Mouse (Mus musculus): ENCODE results near the gene Nell1.

The Nell1 gene

DNA sequence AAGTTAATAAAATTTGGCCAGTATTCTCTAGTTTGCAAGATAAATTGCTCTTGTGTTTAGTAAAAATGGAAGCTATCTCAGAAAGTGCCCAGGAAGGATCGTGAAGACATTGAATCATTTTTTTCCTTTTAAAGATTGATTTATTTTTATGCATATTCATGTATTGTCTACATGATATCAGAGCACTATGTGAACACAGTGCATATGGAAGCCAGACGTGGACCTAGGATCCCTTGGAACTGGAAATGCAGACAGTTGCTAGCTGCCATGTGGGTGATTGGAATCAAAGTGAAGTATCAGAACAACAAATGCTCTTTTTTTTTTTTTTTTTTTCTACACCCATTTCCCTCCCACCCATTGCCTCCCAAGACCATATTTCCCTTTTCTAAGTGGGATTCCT is 79.0 kb downstream of the Nell1 start:
- DNase-seq = no peak

DNA sequence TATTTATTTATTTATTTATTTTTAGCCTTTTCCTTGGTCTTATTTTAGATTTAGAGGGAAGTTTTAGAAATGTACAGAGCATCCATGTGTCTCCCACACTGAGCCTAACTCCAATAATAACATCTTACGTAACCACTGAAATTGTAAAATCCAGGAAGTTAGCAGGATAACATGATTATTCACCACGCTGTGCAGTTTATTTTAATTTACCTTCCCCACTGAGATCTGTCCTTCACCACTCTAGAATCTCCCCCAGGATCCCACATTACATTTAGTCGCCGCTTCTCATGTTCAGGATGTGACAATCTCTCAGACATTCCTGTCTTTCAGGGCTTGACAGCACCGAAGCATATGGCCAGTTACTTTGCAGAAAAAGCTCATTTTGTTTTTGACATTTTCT is 119.8 kb downstream of the Nell1 start:
- DNase-seq = no peak

DNA sequence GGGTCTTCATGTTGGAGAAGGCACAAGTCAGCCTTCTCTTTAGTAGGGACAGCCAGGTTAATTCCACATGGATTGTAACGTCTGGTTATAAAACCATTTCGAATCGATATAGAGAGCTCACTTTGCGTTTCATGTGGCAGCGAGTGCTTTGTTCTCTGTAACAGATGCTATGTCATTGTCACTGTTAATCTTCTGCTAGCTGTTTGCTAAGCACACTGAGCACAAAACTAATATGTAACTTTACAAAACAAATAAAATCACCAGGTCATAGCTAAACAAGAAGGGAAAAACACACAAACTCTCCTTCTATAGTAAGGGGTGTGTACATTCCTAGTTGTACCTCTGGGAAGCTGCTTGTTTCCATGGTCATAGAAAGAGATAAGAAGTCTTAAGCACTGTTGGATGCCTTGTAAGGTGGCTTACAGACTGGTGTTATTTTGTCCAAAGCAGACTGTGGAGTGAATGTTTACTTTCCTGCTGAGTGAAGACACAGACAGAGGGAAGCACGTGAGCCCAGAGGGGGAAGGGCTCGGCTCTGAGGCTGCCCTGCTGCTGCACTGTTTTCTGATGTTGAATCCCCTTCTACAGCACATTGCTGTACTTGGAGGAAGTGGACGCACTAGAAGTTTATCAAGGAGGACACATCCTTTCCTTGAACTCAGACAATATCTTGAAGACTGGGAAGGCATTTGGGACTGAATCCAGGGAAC is 131.1 kb downstream of the Nell1 start:
- DNase-seq = no peak

DNA sequence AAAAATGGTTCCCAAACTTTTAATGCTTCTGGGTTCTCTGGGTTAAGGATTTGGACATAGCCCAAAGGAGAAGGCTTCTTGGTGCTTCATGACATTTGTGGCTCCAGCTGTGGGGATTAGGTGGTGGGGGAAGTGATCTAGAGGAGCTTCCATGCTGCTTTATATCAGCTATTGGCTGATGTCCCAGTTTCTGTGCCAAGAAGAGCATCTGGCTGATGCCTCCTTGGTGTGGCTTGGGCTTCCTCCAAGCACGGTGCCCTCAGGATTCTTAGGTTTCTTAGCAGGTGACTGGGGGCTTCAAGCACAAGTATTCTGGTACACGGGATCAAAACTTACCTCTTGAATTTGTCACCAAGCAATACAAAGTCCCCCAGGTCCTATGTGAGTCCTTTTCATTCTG is 132.6 kb downstream of the Nell1 start:
- no peak for DNase-seq

DNA sequence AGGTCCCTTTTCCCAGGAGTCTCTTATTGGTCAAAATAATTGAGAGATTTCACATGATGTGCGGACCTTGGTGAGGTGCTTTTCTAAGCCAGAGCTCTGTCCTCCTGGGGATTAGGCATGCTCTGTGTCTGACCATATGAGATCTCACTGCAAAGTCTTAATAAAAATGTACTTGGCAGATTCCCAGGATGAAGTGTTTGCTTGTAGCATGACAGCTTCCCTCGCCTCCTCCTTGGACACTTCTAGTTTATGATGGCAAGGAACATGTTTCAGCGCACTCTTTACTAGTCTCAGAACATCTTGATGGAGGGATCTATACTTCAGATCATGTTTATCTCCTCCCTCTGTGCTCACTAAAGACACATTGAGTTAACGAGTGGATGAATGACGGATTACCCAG is 143.7 kb downstream of the Nell1 start:
- no peak for DNase-seq

DNA sequence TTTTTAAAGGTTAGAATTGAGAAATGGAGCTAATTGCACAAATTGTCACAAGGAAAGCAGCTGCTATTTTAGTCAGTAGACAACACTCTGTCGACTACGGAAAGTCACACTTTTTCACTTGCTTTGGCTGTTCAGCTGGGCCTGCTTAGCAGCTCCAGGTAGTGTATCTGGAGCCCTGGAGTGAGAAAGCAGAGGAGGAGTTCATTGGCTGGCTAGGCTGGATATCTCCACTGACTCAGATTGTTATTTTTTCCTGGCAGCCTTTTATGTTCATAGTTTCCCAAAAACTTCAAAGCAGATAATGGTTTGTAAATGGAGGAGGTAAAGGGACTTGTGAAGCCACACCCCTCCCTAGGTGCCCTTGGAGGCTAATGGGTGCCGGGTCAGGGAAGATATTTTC is 163.0 kb downstream of the Nell1 start:
- DNase-seq = no peak

DNA sequence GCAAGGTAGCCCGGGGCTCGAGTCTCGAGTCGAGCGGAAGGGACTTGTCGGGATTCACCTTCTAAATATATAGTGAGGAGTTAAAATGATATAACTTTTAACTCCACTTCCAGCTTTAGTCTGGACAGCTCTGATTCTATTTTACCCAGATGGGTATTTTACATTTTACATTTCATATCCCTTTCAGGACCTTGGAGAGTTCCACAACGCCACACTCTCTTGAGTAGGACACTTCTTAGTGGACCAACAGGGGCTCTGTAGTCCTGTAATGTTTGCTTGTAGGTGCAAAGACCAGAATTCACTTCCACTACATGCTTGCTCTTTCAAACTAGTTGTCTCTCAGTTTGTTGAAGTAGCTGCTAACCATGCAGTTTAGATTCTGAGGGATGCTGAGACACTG is 174.7 kb downstream of the Nell1 start:
- DNase-seq = no peak

DNA sequence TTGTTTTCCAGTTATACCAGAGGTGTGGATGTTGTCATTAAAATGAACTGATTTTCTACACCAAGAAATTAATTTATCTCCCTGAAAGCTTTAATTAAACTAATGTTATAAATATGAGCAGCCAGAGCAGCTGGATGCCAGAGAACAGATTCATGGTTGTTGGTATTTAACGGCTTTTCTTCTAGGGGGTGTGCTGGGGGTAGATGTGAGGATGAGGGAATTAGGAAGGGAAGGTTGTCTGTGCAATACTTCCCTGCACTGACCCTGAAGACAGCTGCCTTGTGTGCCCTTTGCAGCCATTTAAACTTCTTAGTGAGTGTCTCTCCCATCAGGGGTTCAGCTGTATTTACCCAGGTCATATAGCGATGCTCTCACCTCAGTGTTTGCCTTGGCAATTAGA is 176.2 kb downstream of the Nell1 start:
- no peak for DNase-seq

DNA sequence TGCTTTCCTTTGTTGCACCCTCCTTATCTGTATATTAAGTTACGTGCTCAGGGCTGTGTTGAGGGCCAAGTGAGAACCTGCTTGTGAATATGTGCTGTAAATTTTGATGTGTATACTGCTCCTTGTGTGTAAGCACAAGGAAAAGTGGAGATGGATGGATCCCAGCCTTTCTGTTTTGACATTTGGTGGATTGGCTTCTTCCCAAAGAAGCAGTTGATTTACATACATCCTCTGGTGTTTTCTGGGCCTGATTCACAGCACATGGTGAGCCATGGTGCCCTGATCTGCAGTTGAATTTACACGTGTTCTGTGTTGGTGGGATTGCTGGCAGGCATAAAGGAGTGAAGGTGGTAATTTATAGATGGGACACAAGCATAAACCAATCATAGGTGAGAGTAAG is 179.0 kb downstream of the Nell1 start:
- no peak for DNase-seq

DNA sequence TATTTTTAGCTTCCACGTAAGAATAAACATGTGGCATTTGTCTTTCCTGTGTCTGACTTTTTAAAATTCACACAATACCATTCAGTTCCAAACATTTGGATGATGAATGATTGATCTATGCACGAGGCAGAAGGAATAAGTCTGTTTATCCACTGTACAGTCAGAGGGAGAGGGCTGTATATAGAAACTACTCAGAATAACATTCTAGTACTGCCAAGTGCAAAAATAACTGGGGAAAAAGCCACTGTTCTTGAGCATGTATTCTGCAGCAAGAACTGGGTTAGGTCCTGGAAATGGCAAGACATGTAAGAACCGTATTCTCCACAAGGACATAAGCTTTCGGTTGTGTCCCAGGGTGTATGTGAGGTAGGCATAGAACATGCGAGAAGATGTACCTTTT is 187.9 kb downstream of the Nell1 start:
- no peak for DNase-seq

DNA sequence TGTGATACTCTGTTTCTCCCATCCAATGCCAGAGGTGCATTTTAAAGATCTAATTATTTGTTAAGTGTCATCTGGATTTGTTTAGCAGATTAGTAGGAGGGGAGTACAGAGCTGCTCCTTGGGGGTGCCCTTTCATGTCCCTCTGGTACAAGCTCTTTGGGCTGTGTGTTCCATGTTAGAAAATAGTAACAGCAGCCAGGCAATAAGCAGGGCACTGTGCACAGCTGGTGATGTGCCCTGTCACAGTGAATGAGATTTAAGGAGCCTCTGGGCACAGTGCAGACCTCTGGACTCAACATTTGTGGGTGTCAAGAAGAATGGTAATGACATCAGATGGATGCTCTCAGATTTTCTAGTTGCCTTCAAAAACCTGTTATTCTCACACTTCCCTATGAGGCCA is 194.1 kb downstream of the Nell1 start:
- DNase-seq = no peak

DNA sequence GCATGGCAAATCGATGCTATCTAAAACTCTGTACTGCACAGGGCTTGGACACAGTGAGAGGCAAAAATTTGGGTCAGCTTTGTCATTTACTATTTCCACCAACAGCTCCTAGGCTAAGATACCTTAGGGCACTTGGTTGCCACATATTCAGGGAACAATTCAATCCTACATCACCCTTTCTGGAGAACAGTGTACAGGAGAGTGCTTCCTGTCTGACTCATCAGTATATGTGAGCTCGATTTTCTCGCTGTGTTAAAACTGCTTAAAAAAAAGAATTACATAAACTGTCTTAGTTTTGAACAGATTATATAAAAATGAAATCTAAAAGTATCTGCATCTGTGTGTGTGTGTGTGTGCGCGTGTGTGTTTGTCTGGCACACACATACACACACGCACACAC is 211.6 kb downstream of the Nell1 start:
- no peak for DNase-seq

DNA sequence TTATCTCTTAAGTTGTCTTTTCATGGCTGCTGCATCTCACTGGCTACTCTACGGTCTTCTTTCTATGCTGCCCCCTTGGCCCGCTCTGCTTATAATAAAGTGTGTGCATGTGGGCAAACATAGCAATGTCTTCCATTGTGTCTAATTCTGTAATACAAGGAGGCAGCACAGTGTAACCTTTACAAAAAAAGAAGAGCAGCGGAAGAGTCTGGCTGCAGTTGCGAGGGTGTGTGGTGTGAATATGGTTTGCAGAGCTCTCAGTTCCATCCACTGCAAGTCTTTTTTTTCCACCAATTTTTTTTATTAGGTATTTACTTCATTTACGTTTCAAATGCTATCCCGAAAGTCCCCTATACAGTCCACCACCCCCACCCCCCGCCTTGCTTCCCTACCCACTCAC is 219.3 kb downstream of the Nell1 start:
- no peak for DNase-seq

DNA sequence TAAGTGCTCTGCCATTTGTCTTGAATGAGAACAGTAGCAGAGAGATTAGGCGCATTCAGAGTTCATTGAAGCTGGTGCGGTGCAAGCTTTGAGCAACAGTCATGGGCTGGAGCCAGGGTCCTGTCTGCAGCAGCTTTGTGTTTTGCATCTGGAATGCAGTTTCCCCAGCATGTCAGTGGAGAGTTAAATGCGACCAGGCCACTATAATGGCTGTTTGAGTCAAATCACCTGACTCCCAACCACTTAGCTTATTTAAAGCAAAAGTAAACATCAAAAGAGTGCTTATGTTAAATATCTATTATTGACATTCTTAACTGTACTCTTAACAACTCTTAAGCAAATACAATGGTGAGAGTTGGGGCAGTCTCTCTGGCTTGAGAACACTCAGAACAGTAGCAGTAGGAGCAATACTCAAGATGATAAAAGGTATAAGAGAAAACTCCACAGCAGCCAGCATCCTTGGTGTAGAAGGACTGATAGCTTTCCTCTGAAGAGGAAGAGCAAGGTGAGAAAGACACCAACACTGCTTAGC is 220.5 kb downstream of the Nell1 start:
- no peak for DNase-seq

DNA sequence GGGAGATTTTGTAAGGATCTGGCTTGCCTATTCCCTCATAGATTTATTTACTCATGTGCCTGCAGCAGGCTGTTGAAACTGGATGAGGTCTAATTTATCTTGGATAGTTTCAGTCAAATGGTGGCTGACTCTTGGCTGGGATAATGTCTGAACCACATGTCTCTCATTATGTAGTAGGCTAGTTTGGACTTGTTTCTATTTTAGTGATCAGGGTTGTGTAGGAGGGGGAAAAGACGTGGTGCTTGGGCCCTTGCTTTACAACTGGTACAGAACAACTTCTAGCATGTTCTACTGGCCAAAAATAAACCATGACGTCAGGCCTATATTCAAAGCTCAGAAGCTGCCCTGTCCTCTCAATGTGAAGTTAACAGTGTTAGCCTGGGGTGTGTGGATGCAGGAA is 230.6 kb downstream of the Nell1 start:
- DNase-seq = no peak

DNA sequence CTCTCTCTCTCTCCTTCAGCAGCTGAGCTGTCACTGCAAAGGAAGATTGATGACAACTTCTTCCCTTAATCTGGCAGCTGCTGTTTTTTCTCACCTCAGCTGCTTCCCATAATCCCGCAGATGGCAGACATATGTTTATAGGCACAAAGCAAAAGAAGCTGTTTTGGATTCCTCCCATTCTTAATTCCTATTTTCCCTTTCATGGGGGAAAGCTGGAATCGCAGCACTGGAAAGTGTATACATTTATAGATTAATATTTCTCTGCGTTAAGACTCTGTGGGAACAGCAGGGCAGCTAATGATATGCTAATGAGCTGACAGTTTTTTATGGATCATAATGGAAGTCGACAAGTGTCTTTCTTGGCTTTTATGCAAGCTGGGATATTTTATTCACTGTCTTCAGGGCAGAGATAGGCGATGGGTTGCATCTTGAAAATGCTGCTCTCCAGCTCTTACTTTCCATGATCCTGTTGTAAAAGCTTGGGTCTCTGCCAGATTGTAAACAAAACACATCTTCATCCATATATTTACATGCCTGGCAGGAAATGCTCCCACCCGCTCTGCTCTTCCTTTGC is 236.1 kb downstream of the Nell1 start:
- DNase-seq = no peak

DNA sequence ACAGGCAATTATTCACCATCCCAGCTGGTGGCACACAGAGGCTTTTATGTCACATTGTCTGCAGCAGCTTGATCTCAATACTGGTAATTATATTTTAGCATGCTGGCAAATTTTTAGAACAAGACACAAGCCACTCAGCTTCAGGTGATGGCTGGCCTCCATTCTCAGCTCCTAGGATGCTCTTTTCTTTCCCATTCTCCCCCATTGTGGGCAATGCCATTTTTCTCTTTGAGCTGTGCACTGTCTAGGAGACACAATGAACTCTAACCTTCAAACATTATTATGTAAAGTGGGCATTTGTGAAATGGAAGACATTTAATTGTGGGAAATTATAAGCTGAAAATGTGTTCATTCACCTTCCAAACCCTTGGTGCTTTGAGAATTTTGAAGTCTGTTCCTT is 247.2 kb downstream of the Nell1 start:
- no peak for DNase-seq

DNA sequence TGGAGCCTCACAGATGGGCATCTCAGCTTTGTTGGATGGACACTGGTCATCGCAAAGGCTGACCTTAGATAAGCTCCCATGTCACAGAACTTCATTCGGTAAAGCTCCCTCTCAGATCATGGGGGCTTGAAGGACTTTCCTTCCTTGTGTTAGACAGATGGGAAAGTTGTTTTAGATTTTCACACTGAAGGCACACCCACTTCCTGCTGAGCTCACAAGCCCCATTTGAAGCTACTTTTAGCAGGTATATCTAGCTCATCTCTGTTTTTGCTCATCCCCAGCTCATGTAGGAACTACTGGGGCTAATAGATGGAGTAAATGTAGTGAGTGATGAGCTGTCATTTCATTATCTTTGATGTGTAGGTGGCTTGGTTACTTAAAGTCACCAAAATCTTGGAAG is 252.0 kb downstream of the Nell1 start:
- DNase-seq = no peak

DNA sequence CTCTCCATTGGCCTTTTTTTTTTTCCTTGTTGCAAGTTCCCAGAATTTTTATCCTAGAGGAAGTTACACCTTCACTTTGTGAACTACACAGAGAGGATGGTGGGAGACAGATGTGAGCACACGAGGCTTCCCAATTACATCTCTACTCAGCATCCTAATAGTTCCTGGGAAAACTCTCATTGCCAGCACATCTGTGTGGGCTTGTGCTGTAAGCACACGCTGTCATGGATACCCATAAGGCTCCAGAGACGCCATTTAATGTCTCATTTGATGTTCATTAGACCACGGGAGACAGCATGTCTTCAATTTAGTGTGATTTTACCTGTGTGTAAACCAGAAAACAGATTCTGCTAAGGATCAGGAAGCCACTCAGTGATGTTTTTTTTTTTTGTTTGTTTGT is 253.6 kb downstream of the Nell1 start:
- DNase-seq = no peak

DNA sequence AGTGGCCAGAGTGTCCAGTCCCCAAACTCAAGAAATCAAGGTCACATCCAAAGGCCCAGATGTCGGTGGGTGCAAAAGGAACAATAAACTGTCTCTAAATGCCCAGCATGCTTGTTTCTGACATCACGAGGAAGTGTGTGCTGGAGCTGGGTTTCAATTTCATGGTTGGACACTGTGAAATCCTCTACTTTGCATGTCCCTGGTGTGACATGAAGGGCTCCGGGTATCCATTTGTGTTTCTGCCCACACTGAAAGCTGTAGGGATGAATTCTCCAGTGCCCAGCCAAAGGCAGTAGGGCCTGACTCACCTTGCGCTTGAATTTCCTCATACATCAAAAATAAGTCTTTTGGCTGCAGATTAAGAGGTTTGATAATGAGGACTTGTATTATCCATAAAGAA is 266.5 kb downstream of the Nell1 start:
- DNase-seq = peak; percentile 20

DNA sequence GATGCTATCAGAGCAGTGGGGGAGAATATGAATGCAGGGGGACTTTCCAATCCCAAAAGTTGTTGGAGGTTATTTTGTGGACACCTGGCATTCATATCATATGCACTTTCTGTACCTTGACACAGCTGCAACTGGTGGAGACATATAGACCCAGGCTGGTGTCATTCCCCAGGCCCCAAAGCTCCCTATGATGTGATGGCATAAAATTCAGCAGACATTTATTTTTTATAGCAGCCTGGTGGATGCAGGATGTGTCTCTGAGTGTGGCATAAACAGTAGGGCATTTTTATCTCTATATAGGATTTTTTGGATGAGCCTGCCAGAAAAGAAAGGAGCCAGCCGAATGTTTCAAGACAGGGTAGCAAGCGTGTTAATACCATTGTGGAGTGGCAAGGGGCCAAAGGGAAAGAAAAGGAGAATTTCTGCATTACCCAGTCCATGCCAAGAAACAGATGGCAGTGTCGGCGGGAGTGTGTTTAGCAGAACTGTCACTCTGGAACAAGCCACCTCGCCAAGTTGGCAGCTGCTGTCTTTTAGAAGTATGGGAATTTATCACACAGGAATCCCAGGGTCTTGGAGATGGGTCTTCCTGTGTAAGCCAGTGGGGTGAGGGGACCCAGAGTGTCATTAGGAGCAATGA is 267.1 kb downstream of the Nell1 start:
- DNase-seq = peak; percentile 94

DNA sequence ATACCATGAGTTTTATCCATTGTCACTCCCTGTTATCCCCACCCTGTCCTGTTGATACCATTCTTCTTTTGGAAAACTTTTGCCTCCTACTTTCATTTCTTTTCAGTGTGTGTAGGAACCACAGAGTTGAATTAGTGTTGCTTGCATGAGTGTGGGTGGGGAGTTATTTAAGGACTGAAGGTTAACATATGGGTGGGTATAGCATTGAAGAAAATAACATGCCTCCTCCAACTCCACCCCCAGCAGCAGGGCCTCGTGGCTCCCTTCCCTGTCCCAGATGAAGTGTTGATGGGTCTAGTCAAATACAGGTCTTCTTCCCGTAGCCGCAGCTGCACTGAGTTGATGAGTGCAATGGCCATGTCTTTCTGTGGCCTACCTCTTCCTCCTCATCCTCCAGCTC is 278.5 kb downstream of the Nell1 start:
- no peak for DNase-seq

DNA sequence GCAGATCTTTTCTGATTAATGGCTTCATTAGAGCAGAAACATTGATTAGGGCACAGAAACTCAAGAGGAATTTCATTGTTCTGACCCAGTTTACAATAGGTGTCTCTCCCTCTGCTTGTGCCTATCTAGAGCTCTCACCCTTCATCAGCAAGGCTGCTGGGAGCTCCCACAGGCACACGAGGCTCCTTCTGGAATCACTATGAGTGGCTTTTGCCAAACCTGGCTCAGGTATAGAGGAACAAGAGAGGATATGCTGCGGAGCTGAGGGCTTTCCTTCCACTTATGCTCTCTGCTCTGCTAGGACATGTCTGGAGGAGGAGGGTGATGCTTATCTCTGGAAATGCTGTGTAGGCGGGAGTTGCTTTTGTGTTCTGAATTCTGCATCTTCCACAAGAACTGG is 285.4 kb downstream of the Nell1 start:
- DNase-seq = no peak

DNA sequence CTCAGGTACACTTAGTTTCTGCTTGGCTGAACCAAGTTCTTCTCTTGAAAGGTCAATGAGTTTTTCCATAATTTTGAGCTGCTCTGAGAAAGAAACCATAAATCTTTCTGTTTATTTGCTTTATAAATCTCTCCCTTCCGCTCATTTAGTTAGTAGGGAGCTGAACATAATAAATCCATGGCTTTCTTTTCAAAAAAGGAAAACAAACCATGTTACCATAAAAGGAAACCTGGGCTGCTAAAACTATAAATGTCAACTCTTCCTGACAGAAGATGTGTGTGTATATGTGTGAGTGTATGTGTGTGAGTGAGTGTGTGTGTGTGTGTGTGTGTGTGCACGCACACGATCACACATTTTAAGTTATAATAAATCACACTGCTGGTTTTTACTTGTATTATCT is 320.8 kb downstream of the Nell1 start:
- DNase-seq = no peak

DNA sequence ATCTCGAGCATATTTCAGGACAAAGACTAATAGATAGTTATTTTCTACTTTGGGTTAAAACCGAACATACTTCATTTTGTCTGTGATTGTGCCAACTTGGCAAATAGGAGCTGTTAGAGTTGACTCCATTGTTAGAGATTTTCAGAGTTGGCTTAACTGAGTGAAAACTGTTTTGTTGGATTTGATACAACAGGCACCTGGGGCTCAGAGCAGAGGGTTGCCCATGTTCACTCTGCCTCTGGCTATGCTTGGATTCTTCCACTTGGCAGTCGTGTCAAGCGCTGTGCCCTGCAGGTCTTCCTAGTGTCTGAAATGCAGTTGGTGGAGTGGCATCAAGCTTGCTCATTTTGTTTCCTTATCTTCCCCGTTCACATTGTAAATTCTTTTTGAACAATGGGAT is 363.6 kb downstream of the Nell1 start:
- no peak for DNase-seq
